Mouse (Mus musculus) retina, postnatal 1 day (tissue): ENCODE data around the gene Hfe2.
A peak's percentile ranks its signal among the peaks of the same experiment; 100 is the strongest.

ENCODE experiments used
- DNase-seq: peaks from one replicate; pipeline ENCODE4 v3.0.0-alpha.2; 2012

Hfe2 gene

DNA sequence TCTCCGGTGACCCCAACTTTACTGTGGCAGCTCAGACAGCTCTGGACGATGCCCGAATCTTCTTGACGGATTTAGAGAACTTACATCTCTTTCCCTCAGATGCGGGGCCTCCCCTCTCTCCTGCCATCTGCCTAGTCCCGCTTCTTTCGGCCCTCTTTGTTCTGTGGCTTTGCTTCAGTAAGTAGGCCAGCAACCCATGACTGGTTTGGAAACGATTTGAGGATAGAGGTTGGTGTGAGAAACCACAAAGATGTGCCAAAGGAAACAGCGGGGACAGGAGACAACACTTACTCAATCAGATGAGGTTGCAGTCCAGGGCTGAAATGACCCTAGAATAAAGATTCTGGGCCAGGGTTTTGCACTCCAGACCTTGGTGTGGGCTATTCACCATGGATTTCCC is 3.5 kb downstream of the Hfe2 start:
- peak; percentile 40 for DNase-seq

DNA sequence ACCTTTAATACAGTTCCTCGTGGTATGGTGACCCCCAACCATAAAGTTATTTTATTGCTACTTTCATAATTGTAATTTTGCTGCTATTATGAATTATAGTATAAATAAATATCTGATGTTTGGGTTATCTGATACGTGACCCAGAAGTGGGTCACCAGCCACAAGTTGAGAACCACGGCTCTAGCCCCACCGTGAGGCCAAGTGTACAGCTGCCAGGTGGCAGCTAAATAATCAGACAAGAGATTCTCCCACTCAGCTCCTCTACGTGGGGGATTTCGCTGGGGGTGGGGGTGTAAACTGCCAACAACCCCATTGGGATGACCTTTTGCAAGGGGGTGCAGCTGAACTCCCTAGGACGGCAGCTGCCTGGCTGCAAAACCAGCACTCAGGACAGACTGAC is 7.1 kb downstream of the Hfe2 start:
- no peak for DNase-seq

DNA sequence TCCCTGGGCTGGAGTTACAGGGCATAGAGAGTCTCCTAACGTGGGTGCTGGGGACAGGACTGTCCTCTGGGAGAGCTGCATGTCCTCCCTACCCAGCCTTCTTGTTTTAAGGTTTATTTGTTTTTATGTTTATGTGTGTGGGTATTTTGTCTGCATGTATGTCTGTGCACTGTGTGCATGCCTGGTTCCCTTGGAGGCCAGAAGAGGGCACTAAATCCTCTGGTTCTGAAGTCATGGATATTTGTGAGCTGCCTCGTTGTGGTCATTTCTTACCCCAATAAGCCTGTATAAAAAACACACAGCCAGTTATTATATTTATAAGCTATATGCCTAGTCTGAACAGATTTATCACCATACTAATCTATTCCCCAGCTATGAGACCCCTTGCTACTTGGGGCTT is 9.3 kb downstream of the Hfe2 start:
- no peak for DNase-seq

DNA sequence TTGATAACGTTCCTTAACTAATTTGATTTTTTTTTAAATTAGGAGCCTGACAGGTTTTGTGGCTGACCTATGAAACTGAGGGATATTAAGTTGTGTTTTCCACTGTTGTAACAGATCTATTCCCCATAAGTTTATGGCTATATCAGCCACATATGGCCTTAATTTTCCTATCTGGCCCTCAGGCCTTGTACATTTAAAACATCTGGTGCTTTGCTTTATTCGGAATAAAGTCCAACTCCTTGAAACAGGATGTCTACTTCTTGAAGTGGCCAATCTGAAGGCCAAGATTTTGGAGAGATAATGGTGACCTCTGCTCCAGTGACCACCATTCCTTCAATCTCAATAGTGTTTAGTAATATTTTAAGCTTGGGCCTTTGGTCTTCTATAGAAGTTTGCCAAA is 14.3 kb downstream of the Hfe2 start:
- DNase-seq, result no peak

DNA sequence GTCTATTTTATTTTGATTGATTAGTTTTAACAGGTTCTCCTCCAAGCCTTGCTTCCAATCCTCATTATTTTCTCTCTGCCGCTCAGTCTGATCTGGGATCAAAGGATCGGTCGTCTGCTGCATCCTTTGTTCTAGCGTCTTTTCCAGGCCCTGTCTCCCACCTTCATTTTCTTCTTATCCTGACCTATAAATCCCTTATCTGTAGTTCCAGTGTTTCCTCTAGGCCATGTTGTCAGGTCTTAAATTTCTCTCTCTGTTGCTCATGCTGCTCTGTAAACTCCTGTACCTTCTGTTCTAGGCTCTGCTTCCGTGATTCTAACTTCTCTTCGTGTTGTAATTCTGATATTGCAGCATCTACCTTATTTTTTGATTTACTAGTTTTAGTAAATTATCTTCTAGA is 15.8 kb downstream of the Hfe2 start:
- DNase-seq, result no peak

DNA sequence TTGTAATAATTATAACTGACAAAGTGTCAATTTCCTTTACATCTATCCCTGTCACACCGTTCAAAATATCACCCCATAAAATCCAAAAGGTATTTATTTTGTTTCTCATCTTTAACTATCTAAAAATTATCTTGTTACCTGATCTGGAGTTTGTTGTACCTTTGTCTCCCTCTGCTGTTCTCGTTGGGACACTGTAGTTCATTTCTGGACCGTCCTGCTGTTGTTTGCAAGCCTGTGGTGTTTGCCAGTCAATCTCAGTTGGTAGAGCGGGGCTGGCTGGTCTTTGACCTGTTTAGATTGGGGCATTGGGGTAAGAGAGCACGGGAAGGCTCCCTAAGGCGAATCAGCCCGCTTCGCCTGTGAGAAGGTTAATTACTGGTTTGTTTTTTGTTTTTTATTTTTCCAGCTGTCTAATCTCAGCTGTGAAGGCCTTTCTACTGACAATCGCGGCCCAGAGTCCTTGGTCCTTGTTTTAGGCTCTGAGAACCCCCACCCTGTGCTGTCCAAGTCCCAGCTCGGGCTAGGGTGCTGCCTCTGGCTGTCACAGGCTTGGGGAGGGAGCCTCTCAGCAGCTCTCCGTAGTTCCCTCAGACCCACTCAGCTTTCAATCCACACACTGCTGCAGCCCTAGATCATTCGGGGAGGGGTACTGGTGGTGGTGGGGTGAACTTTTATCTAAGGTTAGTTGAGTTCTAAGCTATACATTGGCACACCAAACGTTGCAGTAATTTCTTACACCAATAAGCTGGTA is 16.5 kb downstream of the Hfe2 start:
- DNase-seq, result peak; percentile 74

DNA sequence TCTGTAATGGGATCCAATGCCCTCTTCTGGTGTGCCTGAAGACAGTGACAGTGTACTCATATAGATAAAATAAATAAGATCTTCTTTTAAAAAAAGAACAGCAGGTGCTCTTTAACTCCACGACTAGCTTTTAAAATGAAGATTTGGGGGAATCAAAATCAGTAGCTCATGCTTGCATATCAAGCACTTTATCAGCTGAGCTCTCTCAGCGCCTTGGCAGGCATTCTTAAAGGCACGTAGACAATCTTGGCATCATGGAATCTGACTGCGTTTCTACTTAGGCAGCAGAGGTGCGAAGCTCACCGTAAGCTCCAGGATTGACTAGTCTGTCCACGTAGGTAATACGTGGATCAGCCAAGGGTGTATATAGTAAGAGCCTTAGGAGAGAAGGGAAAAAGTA is 17.6 kb downstream of the Hfe2 start:
- DNase-seq, result no peak

DNA sequence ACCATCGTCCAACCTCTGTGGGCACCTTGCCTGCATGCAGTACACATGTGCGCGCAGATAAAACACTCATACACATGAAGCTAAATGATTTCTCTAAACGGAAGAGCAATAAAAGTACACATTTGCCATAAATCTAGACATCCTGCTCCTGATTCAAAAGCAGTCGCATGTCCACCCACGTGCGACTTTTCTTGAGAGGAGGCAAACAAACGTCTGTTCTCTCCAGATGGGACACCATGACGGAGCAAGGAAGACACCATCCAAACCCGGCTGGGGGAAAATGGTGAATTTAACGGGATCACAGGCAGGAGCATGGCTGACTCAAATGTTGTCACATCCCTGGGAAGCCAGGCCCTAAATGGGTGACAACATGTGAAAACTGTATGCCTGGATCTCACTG is 18.4 kb downstream of the Hfe2 start:
- no peak for DNase-seq

DNA sequence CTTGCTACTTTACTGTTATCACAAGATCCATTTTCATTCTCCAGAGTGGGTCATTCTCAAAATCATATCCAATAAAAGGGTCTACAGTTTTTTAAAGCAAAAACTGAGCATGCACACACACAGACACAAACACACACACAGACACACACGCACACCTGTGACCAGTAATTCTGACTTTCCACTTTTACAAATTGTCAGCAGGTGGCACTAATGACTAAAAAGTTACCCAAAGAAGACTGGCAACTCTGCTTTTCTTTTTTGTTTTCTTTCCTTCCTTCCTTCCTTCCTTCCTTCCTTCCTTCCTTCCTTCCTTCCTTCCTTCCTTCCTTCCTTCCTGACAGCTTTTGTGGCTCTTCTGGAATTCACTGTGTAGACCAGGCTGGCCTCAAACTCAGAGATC is 20.6 kb downstream of the Hfe2 start:
- no peak for DNase-seq

DNA sequence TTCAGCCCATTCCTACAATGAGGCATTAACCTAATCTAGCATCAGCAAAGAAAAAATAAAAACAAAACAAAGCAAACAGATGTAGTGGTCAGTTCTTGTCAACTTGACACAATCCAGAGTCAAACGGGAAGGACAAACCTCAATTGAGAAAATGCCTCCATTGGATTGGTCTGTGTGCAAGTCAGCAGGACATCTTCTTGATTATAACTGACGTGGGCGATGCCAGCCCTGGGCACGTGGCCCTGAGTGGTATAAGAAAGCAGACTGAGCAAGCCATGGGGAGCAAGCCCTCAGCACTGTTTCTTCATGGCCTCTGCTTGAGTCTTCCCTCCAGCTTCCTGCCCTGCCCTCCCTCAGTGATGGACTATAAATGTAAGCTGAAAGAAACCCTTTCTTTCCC is 21.9 kb downstream of the Hfe2 start:
- no peak for DNase-seq

DNA sequence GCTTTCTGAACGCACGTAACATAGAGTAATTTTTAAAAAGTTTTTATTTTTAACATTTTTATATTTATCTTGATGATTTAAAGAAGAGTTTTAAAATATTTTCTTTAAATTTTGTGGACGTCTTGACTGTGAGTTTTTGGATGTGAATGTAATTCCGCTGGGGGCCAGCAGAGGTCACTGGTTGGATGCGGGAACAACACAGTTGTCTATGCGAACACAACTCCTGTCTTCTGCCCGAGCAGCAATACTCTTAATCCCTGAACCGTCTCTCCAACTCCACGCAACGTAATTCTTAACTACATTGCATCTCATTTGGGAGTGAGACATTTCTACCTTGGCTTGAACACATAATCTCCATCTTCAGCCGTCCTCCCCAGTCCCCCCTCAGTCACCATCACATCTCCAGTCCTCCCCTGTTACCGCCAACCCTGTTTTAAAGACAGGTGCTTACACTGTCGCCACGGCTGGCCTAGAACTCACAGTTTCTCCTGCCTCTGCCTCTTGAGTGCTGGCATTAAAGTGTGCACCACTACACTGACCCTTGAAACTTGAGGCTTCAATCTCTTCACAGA is 22.5 kb downstream of the Hfe2 start:
- peak; percentile 75 for DNase-seq

DNA sequence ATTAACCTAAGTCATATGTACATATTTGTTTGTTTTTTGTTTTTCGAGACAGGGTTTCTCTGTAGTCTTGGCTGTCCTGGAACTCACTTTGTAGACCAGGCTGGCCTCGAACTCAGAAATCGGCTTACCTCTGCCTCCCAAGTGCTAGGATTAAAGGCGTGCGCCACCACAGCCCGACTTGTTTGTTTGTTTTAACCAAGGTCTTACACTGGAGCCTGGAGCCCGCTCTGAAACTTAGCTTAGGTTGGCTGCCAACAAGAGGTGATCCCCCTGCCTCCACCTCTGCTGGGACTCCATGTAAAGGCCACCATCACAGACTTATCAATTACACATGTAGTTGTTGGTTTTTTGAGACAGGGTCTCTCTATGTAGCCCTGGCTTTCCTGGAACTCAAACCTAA is 23.9 kb downstream of the Hfe2 start:
- no peak for DNase-seq

DNA sequence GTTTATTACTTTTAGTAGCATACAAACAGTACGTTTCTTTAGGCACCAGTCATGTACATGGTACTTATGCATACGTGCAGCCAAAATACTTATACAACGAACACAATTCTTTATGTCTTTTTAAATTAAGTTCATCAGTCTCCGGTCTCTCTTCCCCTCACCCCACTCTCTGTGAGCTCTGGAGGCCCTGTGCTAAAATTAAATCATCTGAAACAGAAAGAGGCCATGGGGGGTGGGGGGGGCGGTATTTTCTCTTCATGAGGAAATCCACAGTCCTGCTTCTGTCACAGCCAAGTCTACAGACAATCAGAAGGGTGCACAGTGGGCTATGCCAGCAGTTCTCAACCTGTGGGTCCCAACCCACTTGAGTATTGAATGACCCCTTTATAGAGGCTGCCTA is 24.4 kb downstream of the Hfe2 start:
- DNase-seq, result no peak

DNA sequence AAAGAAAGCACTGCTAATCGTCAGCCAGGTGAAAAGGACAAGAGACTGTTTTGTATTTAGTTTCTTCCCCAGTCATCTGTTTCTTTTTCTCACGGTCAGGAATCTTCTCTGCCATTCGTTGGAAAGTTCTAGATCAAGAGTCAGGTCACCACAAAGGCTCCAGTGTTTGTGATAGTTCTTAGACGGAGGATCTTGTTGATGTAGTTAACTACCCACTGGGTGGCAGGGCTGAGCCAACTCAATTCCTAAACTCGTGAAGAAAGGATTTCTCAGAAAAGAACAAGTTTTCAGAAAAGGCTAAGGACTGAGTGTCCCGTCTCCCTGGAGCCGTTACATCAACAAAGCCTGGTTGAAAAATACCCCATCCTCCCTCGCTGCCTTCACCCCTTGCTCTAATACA is 26.2 kb downstream of the Hfe2 start:
- DNase-seq, result peak; percentile 54

DNA sequence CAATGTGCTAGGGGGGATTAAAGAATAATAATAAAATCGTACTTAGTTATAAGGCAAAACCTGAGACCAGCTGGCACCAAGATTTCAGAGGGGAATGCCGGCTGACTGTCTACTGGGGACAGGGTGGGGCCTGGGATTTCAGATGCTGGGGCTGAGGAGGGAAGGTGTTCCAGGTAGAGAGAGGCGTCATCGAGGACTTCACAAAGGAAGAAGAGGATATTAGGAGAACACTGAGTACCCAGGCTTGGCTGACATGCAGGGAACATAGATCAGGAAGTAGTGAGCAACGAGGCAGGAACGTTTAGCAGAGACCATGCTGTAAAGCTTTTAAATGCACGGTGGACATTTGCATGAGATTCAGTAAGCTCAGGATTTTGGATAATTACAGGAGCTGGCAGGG is 26.9 kb downstream of the Hfe2 start:
- DNase-seq, result no peak

DNA sequence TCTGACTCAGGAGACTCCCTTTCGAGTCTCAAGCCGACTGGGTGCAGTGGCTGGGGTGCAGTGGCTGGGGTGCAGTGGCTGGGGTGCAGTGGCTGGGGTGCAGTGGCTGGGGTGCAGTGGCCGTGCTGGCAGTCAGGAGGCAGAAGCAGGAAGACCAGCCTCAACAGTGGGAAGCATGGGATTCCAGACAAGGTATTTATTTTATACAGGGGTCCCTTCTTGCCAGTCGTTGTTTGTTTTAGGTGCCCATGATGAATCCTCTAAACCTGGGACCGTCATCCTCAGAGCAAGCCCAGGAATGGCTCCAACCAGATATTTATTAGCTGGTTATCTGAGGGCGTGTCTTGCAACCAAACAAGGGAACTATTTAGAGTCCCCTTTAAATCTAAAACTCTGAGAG is 28.6 kb downstream of the Hfe2 start:
- no peak for DNase-seq

DNA sequence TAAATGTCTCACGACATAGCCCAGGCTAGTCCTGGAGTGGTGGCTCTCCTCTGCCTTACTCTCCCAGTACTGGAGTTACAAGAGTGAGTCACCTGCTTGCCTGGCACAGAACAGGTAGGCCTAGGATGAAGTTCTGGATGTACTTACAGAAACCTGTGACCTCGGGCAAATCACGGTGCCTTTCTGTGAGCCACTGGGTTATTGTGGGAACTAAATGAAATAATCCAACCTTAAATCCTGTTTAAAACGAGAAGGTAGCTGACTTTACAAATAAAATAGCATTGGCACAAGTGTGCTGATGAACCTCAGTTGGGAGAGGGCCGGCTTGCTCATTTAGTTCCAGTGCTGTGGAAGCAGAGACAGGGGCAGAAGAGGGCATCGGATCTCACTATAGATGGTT is 29.3 kb downstream of the Hfe2 start:
- DNase-seq, result no peak

DNA sequence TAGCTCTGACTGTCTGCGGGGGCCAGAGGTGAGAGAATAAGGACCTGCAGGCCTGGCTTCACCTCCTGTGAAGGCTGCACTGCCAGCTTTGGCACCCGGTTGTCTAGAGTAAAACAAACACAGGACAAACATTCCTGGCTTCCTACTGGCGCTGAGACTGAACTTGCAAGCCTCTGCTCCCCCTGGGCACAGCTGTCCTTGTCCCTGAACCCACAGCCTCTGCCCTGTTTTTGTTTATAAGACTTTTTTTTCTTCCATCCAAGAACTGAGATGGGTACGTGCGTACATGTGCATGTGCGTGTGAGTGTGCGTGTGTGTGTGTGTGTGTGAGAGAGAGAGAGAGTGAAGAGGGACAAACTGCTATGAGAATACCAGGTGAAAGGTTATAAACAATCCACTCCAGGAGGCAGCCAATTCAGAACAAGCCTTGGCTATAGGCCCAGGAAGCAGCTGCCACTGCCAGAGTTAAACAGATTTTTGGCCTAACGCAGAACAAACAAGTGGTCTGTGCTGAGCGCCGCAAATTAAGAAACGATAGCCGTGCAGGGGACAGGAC is 30.1 kb downstream of the Hfe2 start:
- DNase-seq, result peak; percentile 84

DNA sequence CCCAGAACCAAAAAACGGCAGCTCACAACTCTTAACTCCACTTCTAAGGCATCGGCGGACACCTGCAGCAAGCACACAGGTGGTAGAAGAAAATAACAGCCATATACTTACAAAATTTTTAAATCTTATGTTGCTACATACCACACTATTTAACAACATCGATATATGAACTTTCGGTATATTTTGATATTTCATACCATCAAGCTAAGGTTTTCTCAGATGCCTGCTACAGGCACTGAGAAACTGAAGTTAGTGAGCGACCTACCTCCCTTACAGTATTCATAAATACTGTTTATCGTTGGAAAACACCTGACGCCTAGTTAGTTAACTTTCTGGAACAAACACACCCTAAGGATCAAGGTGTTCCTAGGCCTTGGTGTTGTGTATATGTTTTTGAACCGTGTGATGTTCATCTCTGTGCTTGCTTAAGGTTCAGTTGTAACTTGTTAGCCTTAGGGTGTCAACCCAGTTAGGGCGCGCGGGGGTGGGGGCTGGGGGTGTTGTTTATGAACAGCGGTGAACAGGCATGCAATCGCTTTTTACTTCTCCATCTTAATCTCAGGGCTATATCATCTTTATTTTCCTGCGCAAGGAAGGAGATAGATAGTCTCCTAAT is 31.1 kb downstream of the Hfe2 start:
- no peak for DNase-seq

DNA sequence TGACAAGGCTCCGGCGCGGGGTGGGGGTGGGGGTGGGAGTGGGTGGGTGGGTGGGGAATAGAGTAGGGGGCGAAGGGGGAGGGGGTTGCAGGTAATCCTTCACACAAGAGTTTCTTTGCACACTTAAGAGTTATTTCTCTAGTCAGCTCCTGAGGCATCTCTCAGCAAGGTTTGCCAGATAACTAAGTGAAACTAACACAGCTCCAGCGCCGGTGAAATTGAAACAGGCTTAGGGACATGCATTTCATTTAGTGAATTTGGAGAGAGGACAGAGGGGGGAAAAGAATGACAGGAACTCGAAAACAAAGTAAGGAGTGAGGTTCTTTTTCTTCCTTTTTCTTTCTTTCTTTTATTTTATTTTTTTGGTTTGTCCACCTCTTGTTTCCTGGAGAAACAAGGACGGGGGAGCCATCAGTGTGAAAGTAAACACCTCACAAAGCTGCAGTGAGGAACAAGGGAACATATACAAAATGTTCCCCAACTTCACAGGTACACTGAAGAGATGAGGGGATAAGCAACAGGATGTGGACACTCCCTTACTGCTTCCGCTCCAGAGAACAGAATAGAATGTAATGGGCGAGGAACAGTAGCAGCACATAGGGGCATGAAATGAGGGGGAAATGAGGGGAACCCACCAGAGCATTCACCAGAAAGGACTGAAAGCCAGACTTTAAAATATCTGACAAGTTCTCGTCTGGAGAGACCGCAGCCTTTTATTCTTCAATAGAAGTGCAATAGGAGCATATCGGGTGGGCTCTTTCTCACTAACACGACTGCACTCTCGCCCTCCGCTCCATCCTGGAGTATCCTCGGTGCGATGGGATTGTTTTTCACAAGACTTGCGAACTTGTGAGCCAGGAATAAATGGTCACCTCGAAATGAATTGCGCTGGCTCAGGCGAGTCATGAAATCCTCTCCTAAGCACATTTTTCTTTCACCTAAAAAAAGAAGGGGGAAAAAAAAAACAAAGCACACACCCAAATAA is 32.0 kb downstream of the Hfe2 start:
- DNase-seq, result peak; percentile 45

DNA sequence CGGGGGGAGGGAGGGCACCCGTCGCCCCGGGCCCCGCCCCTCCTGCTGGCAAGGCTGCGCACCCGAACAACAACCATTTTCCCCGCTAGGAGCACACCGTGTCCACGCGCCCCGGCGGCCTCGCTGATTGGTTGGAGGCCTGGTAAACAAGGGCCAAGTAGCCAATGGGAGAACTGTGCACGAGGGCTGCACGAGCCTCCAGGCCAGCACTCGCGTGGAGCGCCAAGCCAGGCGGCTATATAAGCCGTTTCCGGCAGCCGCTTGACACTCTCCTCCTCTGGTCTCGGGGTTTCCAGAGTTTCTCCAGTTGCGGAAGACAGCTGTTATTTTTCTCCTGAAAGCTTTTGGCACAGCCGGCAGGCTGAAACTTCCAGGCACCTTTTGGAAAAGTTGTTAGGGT is 32.7 kb downstream of the Hfe2 start, which contains the start of gene Txnip:
Txnip (plus strand) TSS at position 264 of the 400 bp plus-strand sequence.
- DNase-seq, result peak; percentile 99

DNA sequence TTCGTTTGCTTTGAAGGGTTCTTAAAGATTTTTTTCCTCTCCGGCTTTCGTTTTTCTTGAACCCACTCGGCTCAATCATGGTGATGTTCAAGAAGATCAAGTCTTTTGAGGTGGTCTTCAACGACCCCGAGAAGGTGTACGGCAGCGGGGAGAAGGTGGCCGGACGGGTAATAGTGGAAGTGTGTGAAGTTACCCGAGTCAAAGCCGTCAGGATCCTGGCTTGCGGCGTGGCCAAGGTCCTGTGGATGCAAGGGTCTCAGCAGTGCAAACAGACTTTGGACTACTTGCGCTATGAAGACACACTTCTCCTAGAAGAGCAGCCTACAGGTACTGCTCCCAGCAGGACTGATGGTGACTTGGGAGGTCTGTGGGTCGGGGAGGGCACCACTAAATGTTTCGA is 33.2 kb downstream of the Hfe2 start:
- DNase-seq, result no peak

DNA sequence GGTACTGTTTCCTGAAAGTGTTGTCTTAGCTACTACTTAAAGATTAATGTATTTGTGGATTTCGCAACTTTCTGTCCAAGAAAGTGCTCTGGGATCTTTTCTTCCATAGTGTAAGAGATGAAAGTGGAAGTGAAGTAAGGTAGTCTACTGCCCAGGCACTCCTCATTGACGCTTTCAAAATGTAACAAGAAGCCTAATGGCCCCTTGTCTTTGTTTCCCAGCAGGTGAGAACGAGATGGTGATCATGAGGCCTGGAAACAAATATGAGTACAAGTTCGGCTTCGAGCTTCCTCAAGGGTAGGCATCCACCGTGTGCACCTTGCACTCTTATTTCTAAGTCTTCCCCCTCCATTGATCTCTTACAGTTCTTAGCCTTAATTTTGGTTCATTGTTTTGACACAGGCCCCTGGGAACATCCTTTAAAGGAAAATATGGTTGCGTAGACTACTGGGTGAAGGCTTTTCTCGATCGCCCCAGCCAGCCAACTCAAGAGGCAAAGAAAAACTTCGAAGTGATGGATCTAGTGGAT is 33.8 kb downstream of the Hfe2 start:
- no peak for DNase-seq
